Mouse (Mus musculus): ENCODE measurements at regions not wholly inside any gene's neighbourhood (a gene's known extent, or its start where the extent isn't known, plus 50 kb on each side); places are given as distances from the start of the nearest gene placed in this dataset.

- Histone ChIP-seq H3K4me3 (ENCODE audit: control insufficient read depth in 1 of 2, insufficient read depth in 1 of 2, low read depth in 2 of 2, low read length in 2 of 2) (no peak overlapping the region), H3K27ac (ENCODE audit: control insufficient read depth, low read depth, low read length) (no peak overlapping the region), H3K36me3 (ENCODE audit: control insufficient read depth in 1 of 2, insufficient read depth in 2 of 2, low read length in 2 of 2) (peaks cover 0 to 2% of the 10 kb centered on the region in 2 experiments; a peak in 1 of 4 replicates), H3K9ac (ENCODE audit: control insufficient read depth, low read depth, low read length, poor library complexity, severe bottlenecking) (no peak overlapping the region), H3K27me3 (ENCODE audit: control insufficient read depth in 1 of 2, insufficient read depth in 2 of 2, low read length in 2 of 2) (no peaks in the 10 kb centered on the region), H3K9me3 (replicated peaks; ENCODE audit: insufficient read depth, low read length) (no peaks in the 10 kb centered on the region), H3K79me2 (ENCODE audit: control insufficient read depth, insufficient read depth, low read length, poor library complexity) (no peaks in the 10 kb centered on the region), H3K4me1 (ENCODE audit: control insufficient read depth in 1 of 2, insufficient read depth in 2 of 2, low read length in 2 of 2) (peaks cover 0 to 4% of the 10 kb centered on the region in 2 experiments; a peak in 2 of 4 replicates)
- no peak for TF ChIP-seq ZMIZ1 (IDR thresholded peaks at IDR 0.05; ENCODE audit: low read depth, low read length)
- TF ChIP-seq BHLHE40 (IDR thresholded peaks at IDR 0.05; ENCODE audit: borderline replicate concordance, low read depth, low read length) = no peak
- TF ChIP-seq MAZ (IDR thresholded peaks at IDR 0.05; ENCODE audit: low read depth, low read length) = no peak
- no peak for TF ChIP-seq E2F4 (IDR thresholded peaks at IDR 0.05; ENCODE audit: borderline replicate concordance, low read depth, low read length)
- TF ChIP-seq CHD1 (IDR thresholded peaks at IDR 0.05; ENCODE audit: low read depth, low read length) = no peak
- no peak for TF ChIP-seq HCFC1 (IDR thresholded peaks at IDR 0.05; ENCODE audit: low read depth, low read length)
- no peak for TF ChIP-seq GABPA (IDR thresholded peaks at IDR 0.05; ENCODE audit: low read depth, low read length)
- TF ChIP-seq MAX (IDR thresholded peaks at IDR 0.05; ENCODE audit: low read length) = no peak
- no peak for DNase-seq (ENCODE audit: low read depth, low spot score)
Observed at GRCm38 (mm10) chr16:54346086-54346789, 951.5 kb downstream of the Zpld1 start.
